Mouse (Mus musculus): Measurements from ENCODE around the gene Zmiz1.

DNA sequence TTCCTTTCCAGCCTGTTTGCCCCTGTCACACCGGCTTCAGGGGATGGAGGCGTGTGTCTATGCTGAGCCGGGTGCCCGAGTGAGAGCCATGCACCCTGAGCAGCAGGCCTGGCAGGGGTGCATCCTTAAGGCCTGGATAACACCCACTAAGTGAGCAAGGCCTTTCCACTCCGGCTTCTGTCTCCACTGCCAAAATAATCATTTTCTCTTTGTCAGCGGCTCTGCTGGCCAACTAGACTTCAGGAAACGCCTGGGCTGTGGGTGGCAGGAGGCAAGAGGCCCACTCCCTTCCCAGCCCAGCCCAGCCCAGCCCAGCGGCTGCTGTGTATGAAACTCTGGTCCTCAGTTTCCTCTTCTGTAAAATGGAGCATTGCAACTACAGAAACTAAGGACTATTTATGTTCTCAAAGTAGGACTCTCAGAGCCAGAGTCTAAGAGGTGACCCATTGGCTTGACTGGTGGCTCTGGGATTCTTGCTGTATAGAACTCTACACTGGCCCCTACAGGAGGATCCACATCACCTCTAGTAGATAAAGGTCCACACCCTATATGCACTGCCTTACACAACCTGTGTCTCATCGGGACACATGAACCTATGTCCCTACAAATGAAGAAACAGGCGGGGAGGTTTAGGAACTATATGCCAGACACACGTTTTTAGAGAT, 76.1 kb downstream of the Zmiz1 start:
- TF ChIP-seq POLR2A (IDR thresholded peaks at IDR 0.05; ENCODE audit: borderline replicate concordance, insufficient read depth, low read length) (no peak), CTCF (IDR thresholded peaks at IDR 0.05; ENCODE audit: borderline replicate concordance, insufficient read depth, low read depth, low read length) (peak; percentile 7; the same call in 1 of the 2 replicates)

Measured in cerebellum, adult 2 months (tissue).